Mouse (Mus musculus) hematopoietic stem cell, adult 5-6 weeks (primary cell): ENCODE results near the gene Gm17617. TPM values are rescaled to one million over a fixed set of nuclear protein-coding genes. Genes with fewer than 3 reads are reported as not detected.
"Not testable (repeated sequence)": the region's sequence is repeated elsewhere in the genome, so short reads cannot be mapped to it uniquely, and the experiment has no call there.

Experiments used
- ATAC-seq, 2 experiments: fragments of 125-278 bp in 1 of 2; replicated peaks in 1 of 2; 2 replicates each; pipeline ENCODE4 v1.8.0; 2016 to 2017; ENCODE audit warnings: inconsistent platforms in 2 of 2, mild to moderate bottlenecking in 2 of 2, moderate number of reproducible peaks in 2 of 2, low read depth in 1 of 2, moderate TSS enrichment in 1 of 2; ENCODE audit not compliant: low FRiP score in 2 of 2, poor library complexity in 2 of 2, severe bottlenecking in 2 of 2, insufficient read depth in 1 of 2, low TSS enrichment in 1 of 2
- total RNA-seq: library from RNA; stranded (forward); fragments of 172-1452, 232-1000 nt; gene quantifications from 2 replicates; pipeline ENCODE4 v1.2.3, GENCODE M21; 2017

Gm17617 gene
- total RNA-seq, 1 experiment from 2014 or later, result not detected

GRCm38 (mm10) chr13:55153951-55154350 lies 20.6 kb upstream of the Gm17617 start:
- no peak for ATAC-seq

- no peak for ATAC-seq
These were observed 19.5 kb upstream of the Gm17617 start, which contains the start of gene Fgfr4 for GRCm38 (mm10) chr13:55152621-55153415. TSS of gene Fgfr4 (plus strand) at chr13:55152640.

DNA sequence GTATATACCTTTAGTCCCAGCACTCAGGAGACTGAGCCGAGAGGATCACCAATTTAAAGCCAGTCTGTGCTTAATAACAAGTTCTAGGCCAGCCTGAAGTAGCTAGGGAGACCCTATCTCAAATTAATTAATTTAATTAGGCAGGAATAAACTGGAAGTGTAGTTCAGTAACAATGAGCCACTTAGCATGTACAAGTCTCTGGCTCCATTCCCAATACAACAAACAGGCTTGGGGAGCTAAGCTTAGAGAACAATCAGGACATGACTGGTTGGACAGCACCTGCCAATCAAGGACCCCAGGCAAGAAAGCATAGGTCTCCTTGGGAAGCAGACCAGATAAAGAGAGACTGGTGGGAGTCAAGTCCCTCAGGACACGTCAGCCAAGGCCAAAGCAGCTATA lies 6.9 kb upstream of the Gm17617 start:
- no peak for ATAC-seq

DNA sequence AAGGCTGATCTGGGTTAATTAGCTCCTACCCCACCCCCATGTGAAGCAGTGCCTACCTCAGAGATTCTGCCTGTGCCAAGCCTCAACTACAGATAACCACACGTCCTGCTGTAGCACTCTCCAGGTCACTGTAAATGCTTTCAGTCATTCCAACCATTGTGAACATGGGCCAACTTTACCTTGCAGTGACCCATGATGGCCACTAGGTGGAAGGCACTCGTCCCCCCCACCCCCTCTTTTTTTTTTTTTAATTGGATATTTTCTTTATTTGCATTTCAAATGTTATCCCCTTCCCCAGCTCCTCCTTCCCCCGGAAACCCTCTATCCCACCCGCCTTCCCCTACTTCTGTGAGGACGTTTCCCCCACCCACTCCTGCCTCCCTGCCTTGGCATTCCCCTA lies 2.0 kb upstream of the Gm17617 start:
- peak; percentile 32 to 51; a peak in 1 of 4 replicates for ATAC-seq

DNA sequence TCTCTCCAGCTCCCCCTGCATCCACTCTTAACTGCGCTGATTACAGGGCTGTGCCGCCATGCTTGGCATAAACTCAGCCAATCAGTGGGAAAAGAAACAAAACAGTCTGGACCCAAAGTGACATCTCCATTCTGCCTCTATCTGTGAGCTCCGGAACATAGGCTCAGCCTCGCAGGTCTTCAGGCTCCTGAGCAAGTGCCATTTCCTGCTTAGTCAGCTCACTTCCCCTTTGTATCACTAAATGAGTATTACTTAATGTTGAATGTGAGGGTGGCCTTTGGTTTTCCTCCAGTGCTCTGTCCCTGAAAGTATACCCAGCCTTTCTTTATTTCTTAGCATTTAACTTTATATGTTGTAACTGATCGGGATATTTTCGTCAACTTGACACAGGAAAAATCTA lies 8.4 kb downstream of the Gm17617 start:
- peak; percentile 53 to 71; a peak in 3 of 4 replicates for ATAC-seq

GRCm38 (mm10) chr13:55114375-55114774 lies 19.0 kb downstream of the Gm17617 start:
- ATAC-seq, result no peak

- ATAC-seq, result no peak
These were observed 25.7 kb downstream of the Gm17617 start for GRCm38 (mm10) chr13:55107694-55108093.

- no peak for ATAC-seq
These were observed 26.2 kb downstream of the Gm17617 start for GRCm38 (mm10) chr13:55107116-55107515.

- ATAC-seq, result no peak
These were observed 27.2 kb downstream of the Gm17617 start for GRCm38 (mm10) chr13:55105953-55106691.

DNA sequence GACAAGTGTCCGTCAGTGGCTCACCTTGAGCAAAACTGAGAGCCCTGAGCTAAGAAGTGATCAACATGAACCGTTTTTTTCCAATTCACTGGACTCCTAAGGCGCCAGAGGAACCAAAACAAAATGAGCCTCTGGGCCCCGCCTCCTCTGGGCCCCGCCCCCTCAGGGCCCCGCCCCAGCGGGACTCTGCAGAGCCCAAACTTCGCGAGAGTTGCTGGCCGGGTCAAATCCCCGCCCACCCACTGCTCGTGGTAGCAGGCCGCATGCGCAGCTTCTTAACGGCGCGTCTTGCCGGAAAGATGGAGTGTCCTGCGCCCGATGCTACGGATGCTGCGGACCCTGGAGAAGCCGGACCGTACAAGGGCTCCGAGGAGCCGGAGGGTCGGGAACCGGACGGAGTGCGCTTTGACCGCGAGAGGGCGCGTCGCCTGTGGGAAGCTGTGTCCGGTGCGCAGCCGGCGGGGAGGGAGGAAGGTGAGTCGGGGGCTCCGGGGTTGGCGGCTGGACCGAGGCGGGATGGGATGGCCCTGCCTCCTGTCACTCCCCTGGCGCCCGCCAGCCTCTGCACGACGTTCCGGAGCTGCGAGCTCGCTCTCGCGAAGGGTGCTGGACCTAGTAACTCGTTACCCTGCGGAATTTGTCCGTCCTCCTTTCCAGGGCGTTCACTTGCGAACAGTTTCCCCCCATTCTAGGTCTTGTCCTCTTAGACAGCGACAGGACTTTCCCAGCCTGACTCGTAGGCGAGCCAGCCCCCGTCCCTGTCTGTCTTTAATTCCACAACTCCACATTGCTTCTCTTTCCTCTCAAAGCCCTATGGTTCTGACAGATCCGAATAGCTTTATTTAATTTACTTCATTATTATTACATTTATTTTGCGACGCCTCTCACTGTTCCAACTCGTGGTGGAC lies 28.0 kb downstream of the Gm17617 start, which contains the start of gene Zfp346:
Gene Zfp346, plus strand, starts transcription at position 267 of the 908 bp plus-strand sequence.
- peak; percentile 97 to 99 for ATAC-seq

DNA sequence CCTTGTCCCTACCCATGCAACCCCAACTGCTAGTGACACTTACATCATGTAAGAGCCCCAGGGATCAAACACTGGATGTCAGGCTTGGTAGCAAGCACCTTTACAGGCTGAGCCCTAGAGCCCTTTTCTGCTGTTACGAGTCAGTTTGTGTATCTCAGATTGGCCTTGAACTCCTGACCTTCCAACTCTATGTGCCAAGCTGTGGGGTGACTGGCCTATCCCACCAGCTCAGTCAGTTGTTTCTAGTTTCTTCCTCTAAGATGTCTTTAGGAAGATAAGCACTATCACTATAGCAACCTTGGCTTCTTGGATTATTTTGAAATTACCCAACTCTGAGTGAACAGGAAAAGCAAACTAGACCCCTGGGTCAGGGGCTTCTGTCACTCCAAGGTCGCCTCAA lies 30.0 kb downstream of the Gm17617 start:
- no peak for ATAC-seq

- ATAC-seq, result no peak
These were observed 31.0 kb downstream of the Gm17617 start for GRCm38 (mm10) chr13:55102366-55102765.

- no peak for ATAC-seq
These were observed 31.7 kb downstream of the Gm17617 start for GRCm38 (mm10) chr13:55101627-55102026.

GRCm38 (mm10) chr13:55099726-55100478 lies 33.4 kb downstream of the Gm17617 start, which contains the start of gene Uimc1:
TSS of gene Uimc1 (minus strand) at chr13:55100300.
- ATAC-seq, result peak; percentile 57 to 88

DNA sequence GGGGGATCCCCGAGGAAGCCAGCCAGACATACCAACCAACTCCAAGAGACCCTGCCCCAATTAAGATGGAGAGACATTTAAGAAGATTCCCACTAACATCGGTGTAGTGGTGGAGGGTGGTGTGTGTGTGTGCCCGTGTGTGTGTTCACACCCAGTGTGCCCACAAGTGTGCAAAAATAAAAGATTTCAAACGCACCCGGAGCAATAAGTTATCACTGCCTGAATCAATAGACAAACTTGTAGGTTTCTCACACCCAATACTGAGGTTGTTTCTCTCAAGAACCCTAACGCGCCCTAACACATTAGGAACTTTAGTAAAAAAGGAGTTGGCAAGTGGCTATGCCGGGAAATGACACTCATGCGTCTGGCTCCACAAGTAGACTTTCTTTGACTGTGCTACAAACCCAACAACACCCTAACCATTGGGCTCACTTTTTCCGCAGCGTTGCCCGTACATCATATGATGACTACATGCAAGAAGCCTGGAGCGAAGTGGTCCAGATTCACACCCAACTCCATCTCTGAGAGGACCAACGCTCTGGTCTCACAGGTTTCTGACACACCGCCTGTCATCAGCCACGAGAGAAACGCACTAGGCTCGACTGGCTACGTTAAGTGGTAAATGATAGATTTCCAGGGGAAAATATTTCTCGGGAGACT lies 34.2 kb downstream of the Gm17617 start:
- peak; percentile 32 to 33; a peak in 3 of 4 replicates for ATAC-seq

GRCm38 (mm10) chr13:55097841-55098240 lies 35.5 kb downstream of the Gm17617 start:
- not testable (repeated sequence) for ATAC-seq
